23 mouse cellular contexts compared by ENCODE assay signal in genomic region chr5:39374199-39374598, GRCm38 (mm10).
"Had no signal": no experiment of that assay in that cellular context is flagged by ENCODE, and none has a peak within 500 bp of the region (broad histone marks: within the 10 kb centered on the region; RNA-seq: fewer than 3 reads in every experiment).

No protein-coding gene starts in this region.

- DNase-seq: cerebellum, adult 9-11 months; cerebellum, postnatal 10 days; cerebellum, postnatal 14 days; cerebellum, postnatal 25 days; cerebellum, postnatal 36 days; embryo, embryonic 11 days; forebrain, postnatal 0 days; gastrocnemius, adult 2 months; gastrocnemius, postnatal 10 days; gastrocnemius, postnatal 14 days; gastrocnemius, postnatal 25 days; gastrocnemius, postnatal 36 days; heart, adult 11 months; heart, adult 18-20 months; heart, adult 2 months had no signal

- H3K27me3 ChIP-seq: embryonic facial prominence, embryonic 12.5 days; embryonic facial prominence, embryonic 13.5 days; embryonic facial prominence, embryonic 15.5 days; forebrain, embryonic 12.5 days; forebrain, embryonic 13.5 days; forebrain, embryonic 15.5 days had no signal

- ATAC-seq: forebrain, embryonic 13.5 days; forebrain, embryonic 14.5 days; forebrain, embryonic 15.5 days; forebrain, embryonic 16.5 days; forebrain, postnatal 0 days had no signal
